Mouse (Mus musculus): ENCODE results near the gene Dgke.
A peak's percentile ranks its signal among the peaks of the same experiment; 100 is the strongest.
"Not testable (repeated sequence)": the region's sequence is repeated elsewhere in the genome, so short reads cannot be mapped to it uniquely, and the experiment has no call there.

Dgke gene

GRCm38 (mm10) chr11:88999723-89000526 is 66.7 kb downstream of the Dgke start:
- no peak for DNase-seq

DNA sequence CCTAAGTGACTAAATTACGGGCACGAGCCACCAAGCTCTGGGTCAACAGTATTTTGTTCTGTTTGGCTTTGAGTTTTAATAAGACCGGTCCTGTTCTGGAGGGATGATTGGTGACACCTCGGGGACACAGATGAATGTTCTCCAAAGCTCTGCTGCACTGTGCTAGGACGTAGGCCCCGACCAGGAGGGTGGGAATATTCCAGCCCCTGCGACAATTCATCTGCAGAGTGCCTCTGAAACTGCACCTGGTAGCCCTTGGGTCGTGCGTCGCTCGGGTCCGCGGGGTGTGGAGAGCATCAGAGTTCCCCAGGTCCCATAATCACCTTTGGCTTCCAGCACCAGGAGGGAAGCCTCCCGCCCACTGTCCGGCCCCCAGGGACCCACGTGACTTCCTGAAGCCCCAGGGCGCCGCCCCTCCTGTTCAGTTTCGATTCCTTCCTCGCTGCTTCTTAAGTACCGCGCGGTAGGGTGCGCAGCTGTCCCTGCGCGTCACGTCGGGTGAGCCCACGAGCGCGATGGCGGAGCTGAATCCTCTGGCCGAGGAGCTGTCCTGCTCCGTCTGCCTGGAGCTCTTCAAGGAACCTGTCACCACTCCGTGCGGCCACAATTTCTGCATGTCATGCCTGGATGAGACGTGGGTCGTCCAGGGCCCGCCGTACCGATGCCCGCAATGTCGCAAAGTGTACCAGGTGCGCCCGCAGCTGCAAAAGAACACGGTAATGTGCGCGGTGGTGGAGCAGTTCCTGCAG is 67.5 kb downstream of the Dgke start, which contains the start of gene Trim25:
Gene Trim25, plus strand, starts transcription at position 403 of the 749 bp plus-strand sequence.
- DNase-seq, result peak in 1 of 2 experiments; percentile 25

DNA sequence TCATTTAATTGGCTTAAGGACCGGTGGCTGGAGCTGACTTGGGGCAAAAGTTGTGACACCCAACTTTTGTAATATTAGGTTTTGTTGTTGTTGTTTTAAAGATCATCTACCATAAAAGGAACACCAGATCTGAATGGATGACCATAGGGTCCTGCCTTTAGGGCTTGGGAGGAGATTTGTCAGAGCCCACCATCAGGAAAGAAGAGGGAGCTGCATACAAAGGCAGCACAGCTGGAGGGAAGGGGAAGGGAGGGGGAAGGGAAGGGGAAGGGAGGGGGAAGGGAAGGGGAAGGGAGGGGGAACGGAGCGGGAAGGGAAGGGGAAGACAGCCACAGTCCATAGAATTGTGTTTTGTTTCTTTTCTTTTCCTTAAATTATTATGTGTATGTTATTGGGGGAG is 68.2 kb downstream of the Dgke start:
- no peak for DNase-seq

DNA sequence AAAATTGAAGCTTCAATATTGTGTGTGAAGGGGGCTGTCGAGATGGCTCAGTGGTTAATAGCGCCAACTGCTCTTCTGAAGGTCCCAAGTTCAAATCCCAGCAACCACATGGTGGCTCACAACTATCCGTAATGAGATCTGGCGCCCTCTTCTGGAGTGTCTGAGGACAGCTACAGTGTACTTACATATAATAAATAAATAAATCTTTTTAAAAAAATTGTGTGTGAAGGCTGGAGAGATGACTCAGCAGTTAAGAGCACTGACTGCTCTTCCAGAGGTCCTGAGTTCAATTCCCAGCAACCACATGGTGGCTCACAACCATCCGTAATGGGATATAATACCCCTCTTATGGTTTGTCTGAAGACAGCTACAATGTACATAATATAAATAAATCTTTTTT is 69.3 kb downstream of the Dgke start:
- not testable (repeated sequence) for DNase-seq

DNA sequence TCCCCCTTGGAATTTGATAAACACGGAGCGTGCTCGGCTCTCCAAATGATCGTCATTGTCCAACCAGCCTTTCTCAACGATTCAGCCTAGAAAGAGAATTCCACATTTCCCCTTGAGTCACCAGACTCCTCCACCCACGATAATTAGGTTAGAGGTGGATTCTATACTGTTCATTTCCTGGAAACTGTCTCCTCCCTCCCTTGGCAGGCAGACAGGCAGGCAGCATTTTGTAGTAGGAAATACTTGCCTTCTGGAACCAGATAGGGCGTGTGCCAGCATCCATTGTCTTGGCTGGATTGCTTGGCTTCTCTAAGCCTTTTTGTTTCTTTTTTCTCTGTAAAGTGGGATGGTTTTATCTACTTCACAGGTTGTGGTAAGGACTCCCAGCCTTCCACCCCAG is 70.2 kb downstream of the Dgke start:
- DNase-seq, result no peak

DNA sequence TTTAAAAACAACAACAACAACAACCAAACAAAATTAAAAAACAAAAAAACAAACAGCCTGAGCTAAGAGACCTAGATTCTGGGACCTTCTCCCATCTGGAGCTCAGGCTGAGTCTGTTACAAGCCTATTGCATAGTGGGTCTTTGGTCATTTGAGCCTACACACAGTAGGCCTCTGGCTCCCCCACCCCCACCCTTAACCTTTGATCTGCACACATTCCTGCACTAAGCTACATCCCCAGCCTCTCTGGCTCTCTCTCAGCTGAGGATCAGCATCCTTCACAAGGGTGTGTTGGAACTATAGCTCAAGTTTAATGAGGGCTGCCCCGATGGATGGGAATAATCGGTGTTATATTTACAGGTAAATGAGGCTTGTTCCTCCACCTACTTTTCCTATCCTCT is 71.0 kb downstream of the Dgke start:
- no peak for DNase-seq

GRCm38 (mm10) chr11:88994492-88994891 is 72.2 kb downstream of the Dgke start:
- DNase-seq, result no peak

GRCm38 (mm10) chr11:88993625-88994024 is 73.0 kb downstream of the Dgke start:
- peak in 1 of 2 experiments; percentile 43 for DNase-seq

- DNase-seq, result no peak
Measured at GRCm38 (mm10) chr11:88993186-88993585, 73.5 kb downstream of the Dgke start.

DNA sequence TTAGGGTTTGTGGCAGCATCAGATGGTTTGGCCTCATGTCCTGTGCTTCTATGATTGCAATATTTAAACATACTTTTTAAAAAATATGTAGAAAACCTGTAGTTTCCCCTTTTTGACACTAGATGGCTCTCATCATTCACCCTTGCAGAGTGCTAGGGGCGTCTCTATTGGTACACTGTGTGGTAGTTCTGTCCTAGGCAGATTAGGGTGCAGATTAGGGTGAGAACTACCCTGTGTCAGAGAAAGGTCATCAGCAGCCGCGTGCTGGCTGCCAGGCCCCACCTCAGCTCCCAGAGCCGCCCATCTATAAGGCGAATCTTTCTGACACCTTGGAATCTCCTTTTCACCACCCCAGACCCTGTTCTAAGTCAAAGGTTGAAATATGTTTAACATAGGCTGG is 77.1 kb downstream of the Dgke start:
- DNase-seq, result no peak

DNA sequence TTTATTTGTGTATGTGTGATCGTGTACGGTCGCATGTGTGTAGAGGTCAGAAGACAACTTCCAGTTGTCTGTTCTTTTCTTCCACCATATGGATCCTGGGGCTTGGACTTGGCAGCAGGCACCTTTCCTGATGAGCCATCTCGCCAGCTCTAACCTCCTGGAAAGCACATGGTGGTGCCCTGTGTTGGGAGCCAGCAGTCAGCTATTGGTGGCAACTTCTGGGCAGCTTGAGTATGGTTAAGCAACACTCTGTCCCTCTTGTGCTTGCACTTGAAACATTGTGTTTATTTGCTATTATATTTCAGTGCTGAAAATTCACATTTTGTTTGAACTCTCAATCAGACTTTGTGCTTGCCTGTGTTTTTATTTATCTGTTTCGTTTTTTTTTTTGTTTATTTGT is 77.7 kb downstream of the Dgke start:
- DNase-seq, result no peak

DNA sequence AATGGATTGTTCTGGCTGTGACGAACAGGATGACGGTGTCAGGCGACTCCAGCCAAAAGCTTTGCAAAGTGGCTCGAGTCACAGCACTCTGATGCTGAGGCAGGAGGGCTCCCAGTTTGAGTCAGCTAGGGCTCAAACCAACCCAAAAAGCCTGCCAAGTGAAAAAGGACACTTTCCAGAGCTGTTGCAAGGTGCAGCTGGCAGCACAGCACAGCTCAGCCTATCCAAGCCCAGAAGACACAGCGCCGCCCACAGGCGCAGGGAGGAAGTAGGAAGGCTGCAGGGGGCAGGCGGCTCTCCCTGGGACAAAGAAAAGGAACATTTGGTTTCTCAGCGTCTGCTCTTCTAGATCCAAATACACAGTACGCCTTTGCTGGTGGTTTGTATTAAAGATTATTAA is 80.0 kb downstream of the Dgke start:
- no peak for DNase-seq

Measured in cerebellum, postnatal 25 days (tissue).